In the genomic region with DNA sequence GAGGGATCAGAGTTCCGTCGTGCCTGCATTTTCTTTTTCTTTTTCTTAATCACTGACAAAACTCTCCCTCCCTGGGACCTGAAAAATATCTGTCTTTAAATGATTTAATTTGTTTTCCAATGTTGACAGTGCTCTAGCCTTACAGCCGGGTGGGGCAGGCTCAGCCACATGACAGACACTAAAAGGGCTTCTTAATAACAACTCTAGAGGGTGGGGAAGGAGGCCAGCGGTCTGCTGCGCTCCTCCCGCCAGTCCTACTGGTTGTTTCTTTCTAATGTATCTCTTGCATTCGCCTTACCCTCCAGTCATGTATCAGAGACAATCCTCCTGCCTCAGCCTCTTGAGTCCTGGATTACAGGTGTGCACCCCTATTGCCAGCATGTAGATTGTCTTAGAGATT, we compare ENCODE assay signal across 32 mouse cellular contexts.
"Had no signal": no experiment of that assay in that cellular context is flagged by ENCODE, and none has a peak within 500 bp of the region (broad histone marks: within the 10 kb centered on the region; RNA-seq: fewer than 3 reads in every experiment).

No protein-coding gene starts in this region.

- DNase-seq: heart, postnatal 10 days; heart, postnatal 14 days; heart, postnatal 36 days; heart, postnatal 4 days; kidney, adult 11 months; kidney, adult 18-20 months; kidney, adult 2 months; kidney, adult 8-10 months; kidney, adult 9 months; kidney, postnatal 14 days; kidney, postnatal 25 days; kidney, postnatal 36 days; kidney, postnatal 4 days; layer of hippocampus, adult 9-11 months; layer of hippocampus, postnatal 36 days had no signal

- H3K4me3 ChIP-seq: heart, embryonic 10.5 days; heart, embryonic 13.5 days; heart, embryonic 15.5 days; hindbrain, embryonic 10.5 days; hindbrain, embryonic 12.5 days; hindbrain, embryonic 13.5 days; hindbrain, embryonic 15.5 days; kidney, embryonic 15.5 days; layer of hippocampus, adult 2 months; left cerebral cortex, adult 2 months had no signal

- H3K9ac ChIP-seq: heart, embryonic 13.5 days; heart, embryonic 15.5 days; hindbrain, embryonic 12.5 days; hindbrain, embryonic 13.5 days; hindbrain, embryonic 14.5 days; hindbrain, embryonic 15.5 days; kidney, embryonic 15.5 days had no signal

- H3K27ac ChIP-seq: heart, embryonic 10.5 days; heart, embryonic 13.5 days; heart, embryonic 15.5 days; hindbrain, embryonic 10.5 days; hindbrain, embryonic 12.5 days; hindbrain, embryonic 13.5 days; hindbrain, embryonic 14.5 days; hindbrain, embryonic 15.5 days; hindbrain, postnatal 0 days; kidney, embryonic 15.5 days; kidney, postnatal 0 days; layer of hippocampus, adult 2 months; left cerebral cortex, adult 2 months had no signal

- H3K9me3 ChIP-seq: heart, embryonic 10.5 days; heart, embryonic 13.5 days; heart, embryonic 15.5 days; hindbrain, embryonic 10.5 days; hindbrain, embryonic 12.5 days; hindbrain, embryonic 13.5 days; hindbrain, embryonic 15.5 days; kidney, embryonic 15.5 days had no signal

- H3K4me1 ChIP-seq: heart, embryonic 10.5 days; heart, embryonic 13.5 days; heart, embryonic 15.5 days; hindbrain, embryonic 10.5 days; hindbrain, embryonic 12.5 days; hindbrain, embryonic 13.5 days; hindbrain, embryonic 15.5 days; kidney, embryonic 15.5 days had no signal

- H3K27me3 ChIP-seq: heart, embryonic 13.5 days; heart, embryonic 15.5 days; hindbrain, embryonic 12.5 days; hindbrain, embryonic 13.5 days; hindbrain, embryonic 15.5 days; kidney, embryonic 15.5 days had no signal

- ATAC-seq: hindbrain, embryonic 16.5 days; hindbrain, postnatal 0 days; inflammation-experienced regulatory T-cells, adult 6 months; intestine, postnatal 0 days had no signal

- H3K4me2 ChIP-seq: heart, embryonic 11.5 days; heart, embryonic 13.5 days; heart, embryonic 15.5 days; hindbrain, embryonic 12.5 days; hindbrain, embryonic 13.5 days; hindbrain, embryonic 14.5 days; hindbrain, embryonic 15.5 days; kidney, embryonic 15.5 days had no signal
